Mouse (Mus musculus) layer of hippocampus, adult 2 months (tissue): Measurements from ENCODE around the gene Tmco1. TPM values are rescaled to one million over a fixed set of nuclear protein-coding genes. Genes with fewer than 3 reads are reported as not detected.

Source experiments
- DNase-seq, 2 experiments: peaks; one replicate each; pipeline ENCODE4 v3.0.0; 2022; ENCODE audit warnings: low spot score in 2 of 2
- H3K27ac ChIP-seq: fragments of 200-600 bp; 2 replicates; pipeline ENCODE4 v1.8.1; 2022
- H3K4me3 ChIP-seq: fragments of 200-600 bp; 2 replicates; pipeline ENCODE4 v1.8.1; 2022; ENCODE audit warnings: mild to moderate bottlenecking
- CTCF ChIP-seq: fragments of 200-600 bp; conservative IDR thresholded peaks from 2 replicates; pipeline ENCODE4 v1.8.1; 2022; ENCODE audit warnings: antibody characterized with exemption, mild to moderate bottlenecking, moderate library complexity
- long read RNA-seq, 2 experiments: library from polyadenylated mRNA; stranded (forward); transcript quantifications; one replicate each; pipeline ENCODE4 v2.0.0; 2021; ENCODE audit warnings: borderline mapping rate in 2 of 2
- total RNA-seq, 2 experiments: library from RNA; stranded (reverse); gene quantifications; 2 replicates each; pipeline ENCODE4 v1.2.3; 2021

The Tmco1 gene
- 10 to 100 TPM; 49.6 to 50.4 TPM for total RNA-seq
- long read RNA-seq, experiment 1, transcript Tmco1-204 (7 exons, 1,573 nt): major isoform, 36 of 41 reads
- long read RNA-seq, experiment 1, partial matches to known transcripts: 0 of 41 reads
- long read RNA-seq, experiment 1, other reads (novel, unspliced or antisense): 5 of 41 reads
- long read RNA-seq, experiment 2, transcript Tmco1-204 (7 exons, 1,573 nt): major isoform, 39 of 49 reads
- long read RNA-seq, experiment 2, partial matches to known transcripts: 0 of 49 reads
- long read RNA-seq, experiment 2, other reads (novel, unspliced or antisense): 10 of 49 reads

DNA sequence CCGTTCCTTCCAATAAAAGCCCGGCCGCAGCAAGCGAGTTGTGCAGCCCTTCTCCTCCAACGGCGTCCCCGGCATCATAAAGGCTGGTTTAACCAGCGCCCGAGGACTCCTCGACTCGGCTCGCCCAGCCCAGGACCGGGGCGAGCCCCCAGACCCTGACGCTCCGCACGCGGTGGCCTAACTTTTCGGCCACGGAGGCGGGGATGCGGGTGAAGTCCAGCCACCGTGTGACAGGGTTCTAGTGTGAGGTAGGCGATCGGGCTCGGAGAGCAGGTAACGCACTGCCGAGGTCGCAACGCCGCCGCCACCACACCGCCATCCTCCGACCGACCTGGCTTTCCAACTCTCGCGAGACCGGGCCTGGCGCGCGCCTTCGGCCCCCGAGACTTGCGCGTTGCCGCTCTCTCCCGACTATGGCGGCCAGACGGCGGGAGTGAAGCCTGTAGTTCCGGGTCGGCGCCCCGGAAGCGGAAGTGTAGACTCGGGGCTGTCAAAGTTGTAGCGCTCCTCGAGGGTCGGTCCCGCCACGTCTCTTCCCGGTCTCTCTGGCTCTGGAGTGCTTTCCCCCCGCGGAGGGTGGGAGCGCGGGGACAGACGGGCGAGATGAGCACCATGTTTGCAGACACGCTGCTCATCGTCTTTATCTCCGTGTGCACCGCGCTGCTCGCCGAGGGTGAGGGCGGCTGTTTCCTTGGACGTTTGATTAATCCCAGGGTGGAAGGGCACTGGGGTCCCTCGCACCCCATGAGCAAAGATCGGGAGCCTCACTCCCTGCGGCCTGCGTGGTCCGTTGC is at the start of gene Tmco1:
Tmco1 (plus strand) TSS at position 118 of the 794 bp plus-strand sequence.
- TF ChIP-seq CTCF: no peak
- peak within 1 kb of the TSS; percentile 98 for H3K4me3 ChIP-seq
- peak; percentile 97 to 99 for DNase-seq

DNA sequence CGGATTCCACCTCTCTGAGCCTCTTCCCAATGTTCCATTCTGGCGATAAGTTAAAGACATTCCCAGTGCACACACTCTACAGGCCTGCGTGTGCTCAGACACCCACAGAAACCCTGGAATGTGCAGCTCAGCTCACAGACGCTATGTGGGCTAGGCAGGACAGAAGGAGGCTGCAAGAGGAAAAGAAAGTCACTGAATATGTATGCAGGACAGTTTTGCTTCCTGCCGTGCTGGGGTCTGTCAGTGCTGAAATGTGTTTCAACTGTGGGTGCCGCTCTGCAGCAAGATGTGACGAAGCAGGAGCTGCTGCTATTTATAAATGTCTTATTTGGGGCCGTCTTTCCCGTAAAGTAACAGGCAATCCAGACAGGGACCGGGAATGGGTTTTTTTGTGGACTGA is 48.5 kb upstream of the Tmco1 start:
- no peak for TF ChIP-seq CTCF
- peak; percentile 49 to 86 for DNase-seq
- H3K27ac ChIP-seq: peak overlapping the region; percentile 85

More for the DNA sequence above, at the start of gene Tmco1:
- peak within 1 kb of the TSS; percentile 97 for H3K27ac ChIP-seq

DNA sequence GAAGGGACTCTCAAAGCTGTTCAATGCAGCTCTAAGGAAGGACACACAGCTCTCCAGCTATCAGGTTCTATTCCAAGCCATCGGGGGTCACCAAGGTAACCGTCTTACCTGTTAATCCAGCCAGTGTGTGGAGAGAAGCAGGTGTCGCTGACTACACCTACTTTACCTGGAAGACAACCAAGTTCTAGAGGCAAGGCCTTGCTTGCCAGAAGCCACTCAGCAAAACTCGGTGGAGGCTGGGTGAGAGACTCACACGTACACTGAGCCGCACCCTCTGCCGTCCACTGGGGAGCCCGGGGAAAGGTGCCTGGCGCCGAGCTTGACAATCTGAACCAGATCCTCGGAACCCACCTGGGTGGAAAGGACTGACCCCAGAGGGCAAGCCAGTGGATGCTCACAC is 46.4 kb upstream of the Tmco1 start:
- DNase-seq: no peak
- TF ChIP-seq CTCF: no peak
- H3K27ac ChIP-seq: peak overlapping the region; percentile 85; the same call in 1 of the 2 replicates
- no peak overlapping the region for H3K4me3 ChIP-seq

More for the DNA sequence above, 48.5 kb upstream of the Tmco1 start:
- H3K4me3 ChIP-seq: no peak overlapping the region

DNA sequence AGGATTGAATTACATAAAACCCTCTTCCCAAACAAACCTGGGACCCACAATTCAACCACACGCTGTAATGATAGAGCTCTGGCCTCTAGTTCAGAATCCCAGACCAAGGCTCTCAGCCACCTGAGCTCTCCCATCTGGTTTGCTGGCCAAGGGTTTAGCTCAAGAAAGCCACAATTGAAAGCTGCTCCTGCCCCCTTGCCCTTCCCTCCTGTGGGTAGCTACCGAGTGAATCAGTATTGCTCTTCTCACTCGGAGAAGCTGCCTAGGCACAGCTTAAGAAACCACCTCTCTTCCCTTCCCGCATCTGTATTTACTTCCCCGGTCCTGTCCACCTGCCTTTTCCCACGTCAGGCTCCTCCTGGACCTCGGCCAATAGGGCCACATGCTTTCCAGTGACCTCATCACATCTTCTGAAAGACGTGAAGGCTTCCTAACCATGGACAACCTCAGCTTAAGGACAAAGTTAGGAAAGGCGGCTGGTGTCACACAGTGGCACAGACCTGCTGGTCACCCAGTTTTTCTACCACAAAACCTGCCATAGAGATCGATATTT is 45.6 kb upstream of the Tmco1 start:
- Histone ChIP-seq H3K27ac (0 out of 2 replicates have a peak overlapping the region, but pooled peaks have one; percentile 59), H3K4me3 (no peak overlapping the region)
- DNase-seq: no peak
- no peak for TF ChIP-seq CTCF

DNA sequence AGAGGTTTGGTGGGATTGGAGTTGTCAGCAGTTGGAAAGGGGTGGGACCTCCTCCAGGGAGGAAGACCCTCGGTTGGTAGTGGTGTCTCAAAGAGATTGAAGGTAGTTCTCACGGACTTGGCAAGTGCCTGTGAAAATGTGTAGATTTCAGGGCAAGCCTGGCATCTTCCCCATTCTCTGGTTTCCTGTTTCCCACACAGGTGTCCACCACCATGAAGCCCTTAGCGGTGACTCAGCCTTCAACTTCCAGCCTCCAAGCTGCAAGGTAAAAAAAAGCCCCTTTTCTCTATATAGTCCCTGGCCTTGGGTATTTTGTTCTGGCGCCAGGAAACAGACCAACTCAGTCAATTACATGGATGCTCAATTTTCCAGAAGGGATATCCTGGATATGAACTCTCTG is 42.8 kb upstream of the Tmco1 start:
- no peak for TF ChIP-seq CTCF

DNA sequence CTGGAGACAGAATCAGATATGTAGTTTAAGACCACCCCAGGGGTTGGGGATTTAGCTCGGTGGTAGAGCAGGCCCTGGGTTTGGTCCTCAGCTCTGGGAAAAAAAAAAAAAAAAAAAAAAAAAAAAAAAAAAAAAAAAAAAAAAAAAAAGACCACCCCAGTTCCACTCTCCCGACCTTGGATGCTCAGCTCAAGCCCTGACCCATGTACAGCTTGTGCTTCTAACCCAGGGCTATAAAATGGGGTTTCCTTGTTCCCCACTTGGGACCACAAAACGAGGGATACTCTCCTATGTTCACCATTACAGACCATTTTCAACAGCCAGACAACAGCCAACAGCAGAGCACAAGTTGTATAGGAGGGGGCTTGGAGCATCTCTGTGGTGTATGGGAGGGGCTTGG is 41.5 kb upstream of the Tmco1 start:
- no peak overlapping the region for H3K4me3 ChIP-seq
- no peak for TF ChIP-seq CTCF
- no peak for DNase-seq
- H3K27ac ChIP-seq: no peak overlapping the region

More for the DNA sequence above, 42.8 kb upstream of the Tmco1 start:
- no peak for DNase-seq
- Histone ChIP-seq H3K27ac (no peak overlapping the region), H3K4me3 (no peak overlapping the region)

DNA sequence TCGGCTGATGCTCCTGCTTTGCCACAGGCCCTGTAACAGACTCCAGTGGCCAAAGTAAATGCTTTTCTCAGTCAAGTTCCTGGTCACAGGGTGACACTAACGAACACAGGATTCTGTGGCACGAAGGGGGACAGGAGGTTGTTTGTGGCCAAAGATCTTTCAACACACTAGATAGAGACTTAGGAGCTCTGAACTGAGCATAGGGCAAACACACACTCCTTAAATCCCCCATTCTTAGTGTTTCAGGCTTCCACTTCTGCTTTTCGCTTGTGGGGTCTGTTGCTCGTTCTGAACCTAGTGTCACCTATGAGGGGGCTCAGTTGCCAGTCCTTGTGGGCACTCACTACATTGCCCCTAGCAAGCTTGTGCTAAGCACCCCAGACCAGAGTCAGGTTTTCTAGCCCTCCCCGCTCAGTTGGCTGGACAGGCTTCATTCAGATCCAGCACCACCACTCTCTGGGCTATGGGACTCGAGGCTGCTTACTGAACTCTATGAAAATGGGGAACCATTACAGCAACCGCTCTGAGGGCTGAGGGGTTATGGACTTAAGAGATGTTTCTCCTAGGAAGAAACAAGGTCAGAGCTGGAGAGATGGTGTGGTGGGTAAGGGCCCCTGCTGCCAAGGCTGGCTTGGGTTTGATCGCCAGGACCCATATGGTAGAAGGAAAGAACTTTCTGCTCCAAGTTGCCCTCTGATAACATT is 39.7 kb upstream of the Tmco1 start:
- H3K27ac ChIP-seq: 0 out of 2 replicates have a peak overlapping the region, but pooled peaks have one; percentile 14
- no peak for DNase-seq
- no peak overlapping the region for H3K4me3 ChIP-seq
- no peak for TF ChIP-seq CTCF

DNA sequence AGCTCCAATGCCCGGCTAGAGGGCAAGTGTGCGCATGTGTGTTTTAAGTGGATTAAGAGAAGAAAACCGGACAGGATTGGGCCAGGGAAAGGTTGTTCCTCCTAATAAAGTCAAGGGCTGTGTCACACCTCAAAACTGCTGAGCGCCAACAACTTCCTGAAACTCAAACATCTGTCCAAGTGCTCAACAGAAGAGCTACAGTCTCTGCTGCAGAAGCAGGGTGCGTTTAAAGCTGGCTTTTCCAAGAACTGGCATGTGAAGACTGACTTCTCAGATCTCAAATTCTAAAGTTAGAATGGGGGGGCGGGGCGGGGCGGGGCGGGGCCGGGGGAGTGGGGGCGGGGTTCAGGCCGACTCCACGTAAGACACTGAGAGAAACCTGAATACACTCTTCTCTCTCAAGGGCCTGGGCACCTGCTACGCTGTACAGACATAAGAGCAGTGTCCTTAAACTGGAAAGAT is 38.8 kb upstream of the Tmco1 start:
- H3K4me3 ChIP-seq: no peak overlapping the region; the same call in 1 of the 2 replicates
- no peak for DNase-seq
- peak overlapping the region; percentile 75; the same call in 1 of the 2 replicates for H3K27ac ChIP-seq
- no peak for TF ChIP-seq CTCF

DNA sequence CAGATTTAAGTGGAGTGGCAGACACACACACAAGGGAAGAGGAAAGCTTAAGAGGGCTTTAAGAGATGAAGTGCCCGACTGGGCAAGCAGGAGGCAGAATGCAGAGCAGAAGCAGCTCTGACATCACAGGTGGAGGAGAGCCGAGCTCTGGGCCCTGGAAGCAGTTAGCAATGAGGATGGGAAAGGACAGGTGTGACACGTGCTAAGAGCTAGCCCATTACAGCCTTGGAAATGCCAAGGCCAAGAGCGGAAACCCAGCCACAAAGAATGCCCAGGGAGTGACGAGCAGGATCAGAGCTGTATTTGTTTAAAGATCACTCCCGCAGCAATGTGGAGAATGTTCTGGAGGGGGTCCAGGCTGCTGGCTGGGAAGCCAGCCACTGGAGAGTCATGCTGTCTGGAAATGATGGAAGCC is 38.3 kb upstream of the Tmco1 start:
- peak; percentile 78 to 82 for DNase-seq
- 0 out of 2 replicates have a peak, but pooled peaks have one; percentile 18 for TF ChIP-seq CTCF
- Histone ChIP-seq H3K27ac (peak overlapping the region; percentile 75), H3K4me3 (peak overlapping the region; percentile 28; the same call in 1 of the 2 replicates)

DNA sequence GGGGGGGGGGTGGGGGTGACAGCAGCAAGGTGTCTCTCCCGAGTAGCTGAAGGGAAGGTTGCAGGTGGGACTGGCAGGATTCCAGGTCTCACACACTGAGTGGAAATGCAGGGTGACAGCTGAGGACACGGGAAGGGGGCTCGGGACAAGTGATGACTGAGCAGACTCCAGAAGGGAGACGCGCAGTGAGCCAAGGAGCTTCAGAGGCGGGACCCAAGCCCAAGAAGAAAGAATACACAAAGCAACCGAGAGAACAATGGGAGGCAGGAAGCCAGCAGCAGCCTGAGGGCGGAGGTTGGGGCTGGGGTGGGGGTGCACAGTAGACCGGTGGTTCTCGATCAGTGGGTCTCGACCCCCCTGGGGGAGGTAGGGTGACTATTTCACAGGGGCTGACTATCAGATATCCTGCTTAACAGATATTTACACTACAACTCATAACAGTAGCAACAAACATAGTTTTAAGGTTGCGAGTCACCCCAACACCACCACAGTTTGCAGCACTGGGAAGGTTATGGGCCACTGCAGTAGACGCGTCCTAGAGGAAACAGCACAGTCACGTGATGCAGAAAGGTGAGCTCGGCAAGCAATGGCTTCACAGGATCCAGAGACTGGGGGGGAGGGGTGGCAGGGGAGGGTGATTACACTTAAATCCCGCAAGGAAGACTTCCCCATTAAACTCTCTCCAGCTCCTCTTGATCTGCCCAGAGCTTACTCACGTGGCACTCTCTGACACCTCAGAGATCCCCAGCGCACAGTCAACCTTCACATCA is 37.7 kb upstream of the Tmco1 start:
- H3K27ac ChIP-seq: peak overlapping the region; percentile 74
- TF ChIP-seq CTCF: no peak
- no peak for DNase-seq
- H3K4me3 ChIP-seq: peak overlapping the region; percentile 38

DNA sequence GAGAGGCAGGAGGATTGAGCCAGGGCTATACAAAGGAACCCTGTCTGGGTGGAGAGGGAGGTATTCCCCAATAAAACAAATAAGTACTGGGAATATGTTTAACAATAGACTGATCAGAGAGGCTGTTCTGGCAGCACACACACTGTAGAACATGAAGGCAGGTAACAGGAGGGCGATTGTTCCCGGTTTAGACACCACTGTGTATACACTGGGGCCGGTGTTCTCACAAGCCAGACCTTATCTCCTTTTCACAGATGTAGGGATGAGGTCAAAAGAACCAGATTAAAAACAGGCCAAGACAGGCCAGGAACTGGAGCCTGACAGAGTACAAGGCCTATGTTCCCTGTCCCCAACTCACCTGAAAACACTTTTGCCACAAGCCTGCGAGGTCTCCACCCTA is 36.9 kb upstream of the Tmco1 start:
- DNase-seq: no peak
- no peak overlapping the region for H3K4me3 ChIP-seq
- TF ChIP-seq CTCF: no peak
- H3K27ac ChIP-seq: no peak overlapping the region

DNA sequence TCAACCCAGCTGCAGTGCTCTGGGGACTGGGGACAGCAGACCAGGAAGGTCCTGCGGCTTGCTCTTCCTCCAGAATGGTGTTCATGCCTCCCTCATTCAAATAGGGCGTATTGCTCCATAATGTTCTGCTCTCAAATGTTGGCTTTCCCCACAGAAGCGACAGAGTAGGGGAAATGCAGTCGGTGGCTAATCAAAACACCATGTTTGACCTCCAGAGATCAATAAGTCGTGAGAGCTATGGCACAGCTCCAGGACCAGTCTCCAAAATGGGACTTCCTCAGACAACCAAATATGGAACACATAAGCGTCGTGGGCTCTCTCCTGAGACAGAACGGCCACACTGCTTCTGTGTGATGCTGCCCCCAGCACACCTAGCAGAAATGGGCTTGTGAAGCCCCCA is 36.3 kb upstream of the Tmco1 start:
- H3K4me3 ChIP-seq: no peak overlapping the region
- TF ChIP-seq CTCF: no peak
- no peak overlapping the region for H3K27ac ChIP-seq
- DNase-seq: no peak
